In the genomic region with DNA sequence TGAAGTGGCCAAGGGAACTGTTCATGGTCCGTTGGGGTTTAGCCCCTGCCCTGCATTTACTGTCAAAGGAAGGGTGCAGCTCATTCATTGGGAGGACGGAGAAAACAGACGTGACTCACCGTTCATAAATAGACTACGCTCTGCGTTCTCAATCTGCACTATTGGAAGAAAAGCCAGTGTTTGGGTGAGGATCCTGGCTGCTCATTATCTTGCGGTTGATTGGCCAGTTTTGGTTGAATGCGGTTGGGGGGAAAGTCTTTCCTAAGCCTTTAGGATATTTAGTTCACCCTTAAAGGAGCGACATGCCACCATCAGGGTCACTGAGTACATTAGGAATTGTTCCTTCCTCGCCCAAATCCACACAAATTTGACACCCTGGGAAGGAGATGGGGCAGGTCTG, we compare ENCODE assay signal across 9 mouse cellular contexts. TPM values are rescaled to one million over a fixed set of nuclear protein-coding genes. Genes with fewer than 3 reads are reported as not detected.
DNase-seq lines count a peak whose midpoint lies in the region; ATAC-seq and TF ChIP-seq lines count a peak whose summit lies in the region.
"Had no signal": no experiment of that assay in that cellular context is flagged by ENCODE, and none has a peak within 500 bp of the region (broad histone marks: within the 10 kb centered on the region; RNA-seq: fewer than 3 reads in every experiment).

No protein-coding gene starts in this region.

- POLR2A ChIA-PET in Patski (lab: Charles Lee): interaction anchor here (0.7 kb wide), 1 partner anchor 15 kb away, joined by 3 read pairs; no protein-coding TSS in a partner anchor

- 15% methylated on average over 10 of the region's 10 CpGs for WGBS in kidney, embryonic 14.5 days
- WGBS in hindbrain, embryonic 11.5 days: 11% methylated on average over 10 of the region's 10 CpGs
- 4% methylated on average over 10 of the region's 10 CpGs for WGBS in midbrain, embryonic 14.5 days

- CTCF ChIA-PET in Patski (lab: Charles Lee): interaction anchor here (1.1 kb wide), 1 partner anchor 65 kb away, joined by 3 read pairs; no protein-coding TSS in a partner anchor

- H3K4me2 ChIP-seq in kidney, embryonic 14.5 days (replicated peaks; ENCODE audit: low read depth, low read length): peak overlapping the region; percentile 84
- H3K4me2 ChIP-seq in hindbrain, embryonic 11.5 days (replicated peaks; ENCODE audit: low read depth, low read length): peak overlapping the region; percentile 85
- H3K4me2 ChIP-seq in midbrain, embryonic 14.5 days (ENCODE audit: low read length): peak overlapping the region; percentile 75

- in situ Hi-C loops in Patski (cut with MboI; ENCODE audit: low pct_unique_long_range_greater_than_20kb): loop anchor here (25.0 kb wide), 2 partner anchors 528 to 728 kb away; a partner anchor contains a TSS

- no peak for TF ChIP-seq CTCF in Patski (IDR thresholded peaks at IDR 0.05)

- peaks cover 9% of the 10 kb centered on the region for H3K4me1 ChIP-seq in kidney, embryonic 14.5 days (ENCODE audit: control insufficient read depth, insufficient read depth, low read length)
- H3K4me1 ChIP-seq in hindbrain, embryonic 11.5 days (replicated peaks; ENCODE audit: control insufficient read depth, insufficient read depth, low read length): no peaks in the 10 kb centered on the region
- peaks cover 15% of the 10 kb centered on the region for H3K4me1 ChIP-seq in midbrain, embryonic 14.5 days (ENCODE audit: control insufficient read depth, insufficient read depth, low read length)

- ATAC-seq in kidney, embryonic 14.5 days (ENCODE audit: low FRiP score, low TSS enrichment): no peak
- ATAC-seq in Patski: peak; percentile 6
- ATAC-seq in hindbrain, embryonic 11.5 days (ENCODE audit: low FRiP score): no peak
- no peak for ATAC-seq in midbrain, embryonic 14.5 days (ENCODE audit: low FRiP score, low TSS enrichment)

- H3K4me3 ChIP-seq in kidney, embryonic 14.5 days (ENCODE audit: low read length): peak overlapping the region; percentile 91
- peak overlapping the region; percentile 88 for H3K4me3 ChIP-seq in hindbrain, embryonic 11.5 days (ENCODE audit: low read depth, low read length)
- H3K4me3 ChIP-seq in midbrain, embryonic 14.5 days (replicated peaks; ENCODE audit: low read depth, low read length): peak overlapping the region; percentile 86

- H3K9ac ChIP-seq in kidney, embryonic 14.5 days (ENCODE audit: low read depth, low read length): peak overlapping the region; percentile 81
- peak overlapping the region; percentile 84 for H3K9ac ChIP-seq in hindbrain, embryonic 11.5 days (ENCODE audit: low read depth, low read length)
- peak overlapping the region; percentile 80 for H3K9ac ChIP-seq in midbrain, embryonic 14.5 days (replicated peaks; ENCODE audit: low read length)

- H3K9me3 ChIP-seq in kidney, embryonic 14.5 days (ENCODE audit: control insufficient read depth, low read length): no peaks in the 10 kb centered on the region
- H3K9me3 ChIP-seq in hindbrain, embryonic 11.5 days (ENCODE audit: control insufficient read depth, low read length): no peaks in the 10 kb centered on the region
- no peaks in the 10 kb centered on the region for H3K9me3 ChIP-seq in midbrain, embryonic 14.5 days (ENCODE audit: control insufficient read depth, low read length)

- H3K27me3 ChIP-seq in kidney, embryonic 14.5 days (ENCODE audit: control insufficient read depth, insufficient read depth, low read length): no peaks in the 10 kb centered on the region
- no peaks in the 10 kb centered on the region for H3K27me3 ChIP-seq in Patski
- H3K27me3 ChIP-seq in hindbrain, embryonic 11.5 days (ENCODE audit: control insufficient read depth, insufficient read depth, low read length): no peaks in the 10 kb centered on the region
- no peaks in the 10 kb centered on the region for H3K27me3 ChIP-seq in midbrain, embryonic 14.5 days (ENCODE audit: control insufficient read depth, insufficient read depth, low read length)

- H3K36me3 ChIP-seq in kidney, embryonic 14.5 days (ENCODE audit: control insufficient read depth, insufficient read depth, low read length): no peaks in the 10 kb centered on the region
- H3K36me3 ChIP-seq in hindbrain, embryonic 11.5 days (ENCODE audit: control insufficient read depth, insufficient read depth, low read length): no peaks in the 10 kb centered on the region
- no peaks in the 10 kb centered on the region for H3K36me3 ChIP-seq in midbrain, embryonic 14.5 days (ENCODE audit: control insufficient read depth, insufficient read depth, low read length)

- DNase-seq in kidney, postnatal 10 days: no peak
- DNase-seq in Patski (ENCODE audit: low read depth, low spot score): no peak
- no peak for DNase-seq in hindbrain, embryonic 11.5 days (ENCODE audit: low spot score)
- DNase-seq in midbrain, embryonic 14.5 days: peak; percentile 50
- DNase-seq in layer of hippocampus, adult 9-11 months: no peak
- no peak for DNase-seq in adrenal gland, postnatal 25 days
- DNase-seq in thymus, postnatal 14 days: no peak

- no peak overlapping the region for H3K27ac ChIP-seq in kidney, embryonic 14.5 days (ENCODE audit: low read depth, low read length)
- no peak overlapping the region for H3K27ac ChIP-seq in hindbrain, embryonic 11.5 days (ENCODE audit: low read depth, low read length)
- no peak overlapping the region; the same call in 1 of the 2 replicates for H3K27ac ChIP-seq in midbrain, embryonic 14.5 days (replicated peaks; ENCODE audit: low read depth, low read length)

RNA-seq across cellular contexts. Expression of a gene that starts 5.4 kb away (rescaled TPM):
- polyA plus RNA-seq in kidney, embryonic 14.5 days (2014; fragmentation: Nextera tagmentation; extraction: Ambion mirVana): 14.7 and 23.0 TPM in 2 replicates
- polyA plus RNA-seq in Patski (2021): 119 TPM
- 39.3 and 45.3 TPM in 2 replicates for polyA plus RNA-seq in hindbrain, embryonic 11.5 days (2014; fragmentation: Nextera tagmentation; extraction: Ambion mirVana)
- polyA plus RNA-seq in midbrain, embryonic 14.5 days (2014; fragmentation: Nextera tagmentation; extraction: Ambion mirVana): 63.4 and 71.1 TPM in 2 replicates
- 14.7 and 16.2 TPM in 2 replicates for total RNA-seq in adrenal gland, postnatal 25 days (2021)

RNA-seq across cellular contexts. Expression of a gene that starts 20.3 kb away (rescaled TPM):
- polyA plus RNA-seq in kidney, embryonic 14.5 days (2014; fragmentation: Nextera tagmentation; extraction: Ambion mirVana): 2.0 and 3.8 TPM in 2 replicates
- 0.05 TPM for polyA plus RNA-seq in Patski (2021)
- polyA plus RNA-seq in hindbrain, embryonic 11.5 days (2014; fragmentation: Nextera tagmentation; extraction: Ambion mirVana): 3.4 and 4.8 TPM in 2 replicates
- 0.91 TPM in 1 of 2 replicates, not detected in the other for polyA plus RNA-seq in midbrain, embryonic 14.5 days (2014; fragmentation: Nextera tagmentation; extraction: Ambion mirVana)
- total RNA-seq in adrenal gland, postnatal 25 days (2021): not detected in 2 replicates
- total RNA-seq: neutrophil, adult 5-6 weeks had no signal
